Mouse (Mus musculus) limb, embryonic 12.5 days (tissue): ENCODE measurements around the gene Rbms3. TPM values are rescaled to one million over a fixed set of nuclear protein-coding genes. Genes with fewer than 3 reads are reported as not detected.

ENCODE experiments used
- ATAC-seq: fragments of 200-750 bp; cut with Nextera tagmentation; 2 replicates; pipeline ENCODE4 v1.8.0; 2017; ENCODE audit warnings: low read depth, moderate TSS enrichment; ENCODE audit not compliant: insufficient number of reproducible peaks, insufficient read depth, low FRiP score, low TSS enrichment
- H3K27ac ChIP-seq: fragments of 300-500 bp; sonication (generic); 2 replicates; pipeline ENCODE4 v1.5.1; 2016; ENCODE audit warnings: mild to moderate bottlenecking, moderate library complexity
- H3K27me3 ChIP-seq: fragments of 300-500 bp; sonication (generic); 2 replicates; pipeline ENCODE4 v1.6.1; 2016; ENCODE audit warnings: mild to moderate bottlenecking, moderate library complexity
- H3K36me3 ChIP-seq: fragments of 300-500 bp; sonication (generic); 2 replicates; pipeline ENCODE4 v1.6.1; 2016; ENCODE audit warnings: mild to moderate bottlenecking, moderate library complexity
- H3K4me1 ChIP-seq: fragments of 300-500 bp; sonication (generic); replicated peaks from 2 replicates; pipeline ENCODE4 v1.6.1; 2016
- H3K4me2 ChIP-seq: fragments of 300-500 bp; sonication (generic); 2 replicates; pipeline ENCODE4 v1.6.1; 2016; ENCODE audit warnings: mild to moderate bottlenecking, moderate library complexity
- H3K4me3 ChIP-seq: fragments of 300-500 bp; sonication (generic); replicated peaks from 2 replicates; pipeline ENCODE4 v1.5.1; 2016; ENCODE audit warnings: mild to moderate bottlenecking
- H3K9ac ChIP-seq: fragments of 300-500 bp; sonication (generic); replicated peaks from 2 replicates; pipeline ENCODE4 v1.6.1; 2016; ENCODE audit warnings: mild to moderate bottlenecking, moderate library complexity
- H3K9me3 ChIP-seq: fragments of 300-500 bp; sonication (generic); 2 replicates; pipeline ENCODE4 v1.6.1; 2016; ENCODE audit warnings: mild to moderate bottlenecking, moderate library complexity
- WGBS: fragments of 180-500 bp; shearing (Covaris S2); methylation state at CpG from one replicate; pipeline ENCODE4 v1.1.7; 2016; 5-methylcytosine and 5-hydroxymethylcytosine counted together
- polyA plus RNA-seq: library from polyadenylated mRNA; unstranded; fragments of >200 nt; fragmentation: Nextera tagmentation; extraction: Ambion mirVana; gene quantifications from 2 replicates; pipeline ENCODE4 v1.2.1, GENCODE M21; 2016

The Rbms3 gene
- polyA plus RNA-seq, 1 experiment from 2014 or later: 74.3 TPM

DNA sequence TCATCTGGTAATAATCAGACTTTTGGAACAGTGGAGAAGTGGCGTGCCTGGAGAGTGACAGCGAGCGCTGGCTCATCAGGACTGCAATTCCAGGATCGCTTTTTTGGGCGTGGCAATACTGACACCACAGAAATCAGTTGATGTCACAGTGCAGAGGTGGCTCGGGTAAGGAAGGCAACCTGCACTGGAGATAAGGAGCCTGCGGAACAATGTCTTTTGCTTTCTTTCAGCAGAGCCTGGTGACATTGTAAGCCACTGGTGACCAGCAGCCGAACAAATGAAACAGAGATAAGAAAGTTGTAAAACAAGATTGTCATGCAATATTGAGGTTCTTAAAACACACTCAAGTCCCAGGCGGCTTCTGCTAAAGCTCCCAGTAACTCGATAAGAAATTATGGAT lies 998.9 kb downstream of the Rbms3 start:
- Histone ChIP-seq H3K27ac (no peak overlapping the region), H3K4me3 (no peak overlapping the region), H3K4me2 (no peak overlapping the region), H3K9ac (no peak overlapping the region), H3K27me3 (peaks cover 10% of the 10 kb centered on the region; the same call in 1 of the 2 replicates), H3K36me3 (0 out of 2 replicates have a peak, but pooled peaks cover 4% of the 10 kb centered on the region), H3K4me1 (no peaks in the 10 kb centered on the region), H3K9me3 (peaks cover 6% of the 10 kb centered on the region)
- WGBS: 84% methylated on average over 10 of the region's 10 CpGs
- ATAC-seq: no peak

DNA sequence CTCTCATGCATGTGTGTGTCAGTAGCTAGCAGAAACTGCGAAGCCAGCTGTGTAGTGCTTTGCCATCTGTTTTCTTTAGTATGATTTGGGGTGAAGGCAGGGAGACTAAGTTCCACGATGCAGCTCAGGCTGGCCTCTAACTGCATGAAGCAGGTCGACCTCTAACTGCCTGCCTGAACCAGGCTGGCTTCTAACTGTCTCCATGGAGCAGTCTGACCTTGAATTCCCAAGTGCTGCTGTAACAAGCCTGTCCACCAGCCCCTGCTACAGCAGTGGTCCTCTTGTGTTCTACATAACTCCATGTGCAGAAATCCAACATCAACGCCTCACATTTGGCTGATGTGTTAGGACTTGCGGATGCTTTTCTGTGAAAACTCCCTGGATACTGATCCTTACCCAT lies 1009.3 kb downstream of the Rbms3 start:
- no peak for ATAC-seq
- no peak overlapping the region for H3K27ac ChIP-seq
- no peak overlapping the region for H3K4me2 ChIP-seq
- 73% methylated on average over 5 of the region's 5 CpGs for WGBS
- no peak overlapping the region for H3K9ac ChIP-seq
- peaks cover 3% of the 10 kb centered on the region; the same call in 1 of the 2 replicates for H3K4me1 ChIP-seq
- no peaks in the 10 kb centered on the region for H3K9me3 ChIP-seq
- H3K4me3 ChIP-seq: no peak overlapping the region
- H3K27me3 ChIP-seq: no peaks in the 10 kb centered on the region
- H3K36me3 ChIP-seq: no peaks in the 10 kb centered on the region

DNA sequence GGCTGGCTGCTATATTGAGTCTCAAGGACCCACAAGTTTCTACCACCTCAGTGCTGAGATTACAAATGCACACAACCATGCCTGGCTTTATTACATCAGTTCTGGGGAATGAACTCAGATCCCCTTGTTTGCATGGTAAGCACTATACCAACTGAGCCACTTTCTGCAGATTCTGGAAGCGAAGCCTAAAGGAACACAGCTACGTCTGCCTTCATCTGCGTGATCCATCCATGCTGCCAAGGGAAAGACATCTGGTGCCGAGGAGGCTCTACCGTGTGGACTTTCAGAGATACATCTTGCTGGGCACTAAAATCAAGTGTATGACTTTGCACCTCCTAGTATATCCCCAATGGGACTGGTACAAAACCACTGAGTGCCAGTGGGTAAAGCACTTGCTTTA lies 1010.8 kb downstream of the Rbms3 start:
- Histone ChIP-seq H3K4me1 (peaks cover 7% of the 10 kb centered on the region), H3K9ac (no peak overlapping the region), H3K9me3 (no peaks in the 10 kb centered on the region), H3K4me2 (no peak overlapping the region), H3K36me3 (no peaks in the 10 kb centered on the region), H3K27me3 (no peaks in the 10 kb centered on the region), H3K27ac (no peak overlapping the region), H3K4me3 (no peak overlapping the region)
- ATAC-seq: no peak
- 97% methylated on average over 5 of the region's 5 CpGs for WGBS

DNA sequence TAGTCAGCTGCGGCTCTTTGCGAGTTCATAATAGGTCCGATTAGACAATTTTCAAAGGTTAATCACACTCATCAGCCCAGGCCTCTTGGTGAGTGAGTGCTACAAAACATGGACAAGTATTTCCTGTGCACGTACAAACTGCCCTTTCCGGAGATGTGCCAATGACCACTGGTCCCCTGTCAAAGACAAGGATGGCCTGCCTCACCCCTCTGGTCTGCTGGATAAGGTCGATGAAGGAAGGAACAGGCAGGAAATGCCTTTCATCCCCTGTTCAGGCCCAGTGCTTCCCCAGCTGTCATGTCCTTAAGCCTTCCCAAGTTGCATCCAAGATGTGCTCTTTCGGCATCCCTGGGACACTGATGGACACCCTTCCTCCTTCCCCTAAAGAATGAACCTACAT lies 1016.4 kb downstream of the Rbms3 start:
- Histone ChIP-seq H3K27me3 (no peaks in the 10 kb centered on the region), H3K36me3 (peaks cover 3% of the 10 kb centered on the region; the same call in 1 of the 2 replicates), H3K9ac (no peak overlapping the region), H3K4me2 (no peak overlapping the region), H3K27ac (no peak overlapping the region), H3K4me3 (no peak overlapping the region), H3K9me3 (no peaks in the 10 kb centered on the region), H3K4me1 (peaks cover 4% of the 10 kb centered on the region)
- no peak for ATAC-seq
- WGBS: 81% methylated on average over 7 of the region's 7 CpGs

DNA sequence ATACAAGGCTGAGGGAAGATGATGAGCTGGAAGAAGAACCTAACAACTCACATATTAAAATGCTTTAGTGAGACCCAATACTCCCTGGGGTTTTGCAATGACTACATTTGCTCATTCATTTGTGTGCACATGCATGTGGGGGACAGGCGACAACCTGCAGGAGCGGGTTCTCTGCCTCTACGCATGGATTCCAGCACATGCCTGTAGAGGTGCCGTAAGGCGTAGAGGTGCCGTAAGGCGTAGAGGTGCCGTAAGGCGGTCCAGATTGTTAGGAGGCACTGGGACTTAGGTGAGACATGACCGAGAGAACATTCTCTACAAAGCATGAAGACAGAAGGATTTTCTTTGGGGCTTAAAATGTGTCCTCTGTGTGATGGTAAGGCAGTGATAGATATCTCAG lies 1033.7 kb downstream of the Rbms3 start:
- Histone ChIP-seq H3K4me3 (no peak overlapping the region), H3K4me1 (peaks cover 9% of the 10 kb centered on the region), H3K9me3 (no peaks in the 10 kb centered on the region), H3K9ac (no peak overlapping the region), H3K4me2 (no peak overlapping the region), H3K27me3 (no peaks in the 10 kb centered on the region), H3K36me3 (peaks cover 4% of the 10 kb centered on the region; the same call in 1 of the 2 replicates), H3K27ac (no peak overlapping the region)
- WGBS: 92% methylated on average over 10 of the region's 10 CpGs
- no peak for ATAC-seq

DNA sequence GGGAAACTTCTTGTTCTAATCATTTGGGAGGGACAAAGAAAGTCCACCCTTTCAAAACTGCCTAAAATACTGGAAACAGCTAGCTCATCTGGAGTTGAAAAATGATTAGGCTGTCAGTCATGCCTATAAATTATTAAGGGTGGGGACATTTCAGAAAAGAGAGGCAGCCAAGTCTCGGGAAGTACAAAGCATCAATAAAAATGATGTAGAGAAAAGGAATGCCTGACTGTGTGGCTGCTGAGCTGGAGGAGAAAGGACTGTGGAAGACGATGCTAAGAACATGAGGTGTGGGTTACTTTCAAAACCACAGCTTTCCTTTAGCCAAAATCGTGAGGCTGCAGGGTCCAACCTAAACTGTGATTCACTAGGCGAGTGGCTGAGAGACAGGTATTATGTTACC lies 1037.2 kb downstream of the Rbms3 start:
- H3K27ac ChIP-seq: 0 out of 2 replicates have a peak overlapping the region, but pooled peaks have one; percentile 4
- WGBS: 48% methylated on average over 4 of the region's 4 CpGs

DNA sequence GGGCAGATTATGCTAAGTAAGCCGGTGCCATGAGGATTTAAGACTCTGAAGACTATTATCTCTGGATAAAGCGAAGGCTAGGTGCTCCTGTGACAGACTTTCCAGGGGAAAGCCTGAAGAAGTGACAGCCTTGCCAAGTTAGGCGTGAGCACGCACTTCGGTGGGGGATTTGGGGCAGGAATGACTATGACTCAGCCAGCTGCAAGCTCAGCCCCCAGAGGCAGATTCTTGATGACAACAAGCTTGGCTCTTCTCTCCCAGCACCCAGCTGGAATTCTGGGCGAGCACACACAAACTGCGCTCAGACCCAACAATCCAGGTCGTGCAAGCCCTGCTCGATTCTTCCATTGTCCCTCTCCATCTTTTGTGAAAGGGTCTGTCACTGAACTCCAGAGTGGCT lies 1038.6 kb downstream of the Rbms3 start:
- no peak overlapping the region for H3K9ac ChIP-seq
- H3K27me3 ChIP-seq: no peaks in the 10 kb centered on the region
- H3K4me1 ChIP-seq: peaks cover 10% of the 10 kb centered on the region
- ATAC-seq: no peak
- no peak overlapping the region for H3K4me3 ChIP-seq
- 86% methylated on average over 9 of the region's 9 CpGs for WGBS
- peaks cover 5% of the 10 kb centered on the region; the same call in 1 of the 2 replicates for H3K9me3 ChIP-seq
- peaks cover 4% of the 10 kb centered on the region; the same call in 1 of the 2 replicates for H3K36me3 ChIP-seq
- H3K27ac ChIP-seq: no peak overlapping the region
- no peak overlapping the region for H3K4me2 ChIP-seq

More for the DNA sequence above, 1037.2 kb downstream of the Rbms3 start:
- no peak for ATAC-seq
- H3K36me3 ChIP-seq: peaks cover 4% of the 10 kb centered on the region; the same call in 1 of the 2 replicates
- no peak overlapping the region for H3K4me2 ChIP-seq
- H3K27me3 ChIP-seq: no peaks in the 10 kb centered on the region
- peaks cover 5% of the 10 kb centered on the region; the same call in 1 of the 2 replicates for H3K9me3 ChIP-seq
- H3K4me3 ChIP-seq: no peak overlapping the region
- H3K4me1 ChIP-seq: peaks cover 10% of the 10 kb centered on the region
- no peak overlapping the region for H3K9ac ChIP-seq

DNA sequence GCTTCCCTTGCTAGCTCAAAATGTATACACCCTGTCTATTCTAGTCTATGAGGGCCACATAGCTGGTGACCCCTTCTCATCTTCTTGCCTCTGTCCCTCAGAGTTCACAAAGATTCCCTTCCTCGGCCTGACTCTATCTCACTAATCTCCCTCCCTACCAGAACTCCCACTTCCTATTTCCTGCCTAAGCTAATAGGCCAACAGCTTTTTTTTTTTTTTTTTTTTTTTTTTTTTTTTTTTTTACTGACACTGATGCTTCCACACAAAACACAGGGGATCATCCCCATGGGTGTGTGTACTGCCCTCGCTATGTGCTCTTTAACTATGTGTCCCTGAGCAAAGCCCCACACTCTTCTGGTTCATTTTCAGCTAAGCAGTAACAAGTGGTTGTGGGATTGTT lies 1060.0 kb downstream of the Rbms3 start:
- H3K9me3 ChIP-seq: no peaks in the 10 kb centered on the region
- H3K4me2 ChIP-seq: no peak overlapping the region
- H3K27me3 ChIP-seq: no peaks in the 10 kb centered on the region
- ATAC-seq: no peak
- H3K36me3 ChIP-seq: no peaks in the 10 kb centered on the region
- no peak overlapping the region for H3K9ac ChIP-seq
- no peaks in the 10 kb centered on the region for H3K4me1 ChIP-seq
- H3K27ac ChIP-seq: no peak overlapping the region
- H3K4me3 ChIP-seq: no peak overlapping the region
- WGBS: 79% methylated on average over 2 of the region's 2 CpGs

DNA sequence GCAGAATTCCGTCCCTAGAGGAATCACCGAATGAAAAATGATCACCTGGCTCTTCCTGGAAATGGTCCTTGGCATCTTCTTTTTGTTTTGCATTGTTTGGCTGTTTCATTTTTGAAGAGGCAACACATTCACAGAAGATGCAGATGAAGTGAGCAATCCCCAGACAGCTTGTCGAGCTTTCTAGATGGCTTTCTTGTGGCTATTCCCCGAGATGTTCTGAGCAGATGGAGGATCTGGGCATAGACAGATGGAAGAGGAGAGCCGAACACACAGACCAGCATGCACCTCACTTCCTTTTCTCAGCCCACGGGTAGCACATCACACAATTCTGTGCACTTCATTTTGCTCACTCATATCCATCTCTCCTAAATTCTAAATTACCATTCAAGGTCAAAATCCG lies 1063.0 kb downstream of the Rbms3 start:
- H3K4me2 ChIP-seq: no peak overlapping the region
- 90% methylated on average over 7 of the region's 7 CpGs for whole genome bisulfite sequencing
- no peaks in the 10 kb centered on the region for H3K36me3 ChIP-seq
- H3K27ac ChIP-seq: no peak overlapping the region
- H3K9me3 ChIP-seq: no peaks in the 10 kb centered on the region
- no peaks in the 10 kb centered on the region for H3K27me3 ChIP-seq
- H3K4me3 ChIP-seq: no peak overlapping the region
- H3K4me1 ChIP-seq: no peaks in the 10 kb centered on the region
- H3K9ac ChIP-seq: no peak overlapping the region
- no peak for ATAC-seq

DNA sequence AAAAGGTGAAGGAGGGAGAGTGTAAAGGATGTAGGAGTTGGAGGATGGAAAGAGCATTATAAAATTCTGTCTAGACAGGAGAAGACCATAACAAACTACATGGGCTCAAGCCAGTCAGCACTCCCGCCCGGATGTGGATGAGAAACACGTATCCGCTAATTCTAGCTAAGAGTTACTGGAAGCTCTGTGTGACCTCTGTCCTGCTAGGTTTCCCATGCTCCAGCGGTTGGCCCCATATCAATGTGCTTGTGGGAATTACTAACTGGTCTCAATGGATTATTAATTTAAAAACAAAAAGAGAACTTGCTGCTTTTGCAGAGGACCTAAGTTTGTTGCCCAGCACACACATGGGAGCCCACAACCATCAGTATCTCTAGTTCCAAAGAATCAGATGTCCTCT lies 1071.9 kb downstream of the Rbms3 start:
- Histone ChIP-seq H3K9me3 (no peaks in the 10 kb centered on the region), H3K36me3 (no peaks in the 10 kb centered on the region), H3K4me2 (no peak overlapping the region), H3K27me3 (no peaks in the 10 kb centered on the region), H3K4me1 (peaks cover 12% of the 10 kb centered on the region), H3K9ac (no peak overlapping the region), H3K4me3 (no peak overlapping the region), H3K27ac (no peak overlapping the region)
- 90% methylated on average over 5 of the region's 5 CpGs for WGBS
- ATAC-seq: no peak

DNA sequence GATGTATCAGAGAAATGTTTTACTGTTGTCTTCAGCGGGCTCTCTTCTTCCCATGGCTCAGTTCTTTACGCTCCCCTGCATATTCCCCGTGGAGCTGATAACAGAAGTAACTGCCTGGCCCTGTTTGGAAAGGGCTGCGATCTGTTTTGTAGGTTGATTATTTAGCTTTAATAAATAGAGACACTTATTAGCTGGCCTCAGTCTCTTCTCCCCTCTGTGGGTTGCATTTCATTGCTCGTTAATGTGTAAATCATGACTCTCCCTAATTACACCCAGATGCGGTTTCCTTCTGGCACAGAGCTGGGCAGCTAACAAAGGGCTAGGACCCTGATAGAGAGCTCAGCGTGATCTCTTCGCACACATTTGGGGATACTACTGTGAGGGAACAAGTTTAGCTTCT lies 1073.1 kb downstream of the Rbms3 start:
- H3K27me3 ChIP-seq: no peaks in the 10 kb centered on the region
- ATAC-seq: peak; percentile 31; the same call in 1 of the 2 replicates
- no peak overlapping the region for H3K27ac ChIP-seq
- WGBS: 15% methylated on average over 8 of the region's 8 CpGs
- H3K9ac ChIP-seq: no peak overlapping the region
- no peaks in the 10 kb centered on the region for H3K36me3 ChIP-seq
- peak overlapping the region; percentile 22; the same call in 1 of the 2 replicates for H3K4me2 ChIP-seq
- H3K4me1 ChIP-seq: peaks cover 15% of the 10 kb centered on the region
- no peak overlapping the region for H3K4me3 ChIP-seq
- no peaks in the 10 kb centered on the region for H3K9me3 ChIP-seq

DNA sequence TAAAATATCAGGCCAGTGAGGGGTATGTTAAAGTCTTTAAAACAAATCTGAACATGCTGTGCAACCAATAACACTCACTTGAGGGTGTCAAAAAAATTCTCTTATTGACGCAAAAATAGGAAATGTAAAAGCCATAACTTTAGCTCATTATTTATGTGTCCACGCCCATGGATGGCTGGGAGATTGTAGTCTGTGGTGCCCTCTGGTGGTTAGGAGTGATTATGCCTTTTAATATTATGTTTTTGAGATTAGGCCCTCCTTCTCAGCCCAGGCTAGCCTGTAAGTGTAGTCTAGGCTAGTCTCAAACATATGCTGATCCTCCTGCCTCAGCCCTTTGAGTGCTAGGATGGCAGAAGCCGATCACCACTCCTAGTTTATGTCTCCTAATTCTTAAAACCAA lies 1076.5 kb downstream of the Rbms3 start:
- Histone ChIP-seq H3K4me1 (peaks cover 19% of the 10 kb centered on the region), H3K36me3 (no peaks in the 10 kb centered on the region), H3K27me3 (no peaks in the 10 kb centered on the region), H3K9me3 (no peaks in the 10 kb centered on the region), H3K9ac (no peak overlapping the region), H3K4me3 (no peak overlapping the region), H3K27ac (no peak overlapping the region), H3K4me2 (no peak overlapping the region)
- 86% methylated on average over 3 of the region's 3 CpGs for WGBS
- ATAC-seq: no peak
